ENCODE assay signal across 9 mouse cellular contexts in genomic region chr9:40390904-40391303, GRCm38 (mm10).
DNase-seq lines count a peak whose midpoint lies in the region; ATAC-seq and TF ChIP-seq lines count a peak whose summit lies in the region.
"Had no signal": no experiment of that assay in that cellular context is flagged by ENCODE, and none has a peak within 500 bp of the region (broad histone marks: within the 10 kb centered on the region; RNA-seq: fewer than 3 reads in every experiment).

No protein-coding gene starts in this region.

- DNase-seq in hindbrain, embryonic 10.5 days (ENCODE audit: low spot score), result no peak
- DNase-seq in hindbrain, embryonic 11.5 days (ENCODE audit: low spot score), result no peak
- peak; percentile 71 for DNase-seq in ES-CJ7 (ENCODE audit: low read depth, low spot score)
- DNase-seq in cerebellum, adult 8-10 months, result peak; percentile 76
- DNase-seq in liver, embryonic 14.5 days (ENCODE audit: low read depth in 3 of 3, low spot score in 3 of 3), result no peak
- no peak for DNase-seq in thymus, adult 18-20 months
- DNase-seq: liver, embryonic 13.5 days had no signal

- peak overlapping the region; percentile 45; the same call in 1 of the 2 replicates for H3K4me3 ChIP-seq in hindbrain, embryonic 10.5 days
- no peak overlapping the region for H3K4me3 ChIP-seq in hindbrain, embryonic 11.5 days (ENCODE audit: low read depth, low read length)
- H3K4me3 ChIP-seq in hindbrain, embryonic 15.5 days, result no peak overlapping the region
- no peak overlapping the region for H3K4me3 ChIP-seq in liver, embryonic 14.5 days (ENCODE audit: insufficient read depth in 1 of 2, low read depth in 2 of 2, low read length in 2 of 2)
- no peak overlapping the region for H3K4me3 ChIP-seq in stomach, embryonic 16.5 days (replicated peaks; ENCODE audit: low read length)
- H3K4me3 ChIP-seq: liver, embryonic 13.5 days had no signal

- no peaks in the 10 kb centered on the region for H3K9me3 ChIP-seq in hindbrain, embryonic 10.5 days
- no peaks in the 10 kb centered on the region for H3K9me3 ChIP-seq in hindbrain, embryonic 11.5 days (ENCODE audit: control insufficient read depth, low read length)
- H3K9me3 ChIP-seq in hindbrain, embryonic 15.5 days, result no peaks in the 10 kb centered on the region
- H3K9me3 ChIP-seq in liver, embryonic 14.5 days (ENCODE audit: control insufficient read depth, low read length), result no peaks in the 10 kb centered on the region
- H3K9me3 ChIP-seq in stomach, embryonic 16.5 days (replicated peaks; ENCODE audit: control insufficient read depth, low read length), result no peaks in the 10 kb centered on the region
- H3K9me3 ChIP-seq: liver, embryonic 13.5 days had no signal

- peak overlapping the region; percentile 87; the same call in 1 of the 2 replicates for H3K27ac ChIP-seq in hindbrain, embryonic 10.5 days
- no peak overlapping the region for H3K27ac ChIP-seq in hindbrain, embryonic 11.5 days (ENCODE audit: low read depth, low read length)
- H3K27ac ChIP-seq in hindbrain, embryonic 15.5 days (replicated peaks), result 0 out of 2 replicates have a peak overlapping the region, but pooled peaks have one; percentile 90
- H3K27ac ChIP-seq in liver, embryonic 14.5 days, result no peak overlapping the region
- H3K27ac ChIP-seq in stomach, embryonic 16.5 days (ENCODE audit: low read length), result no peak overlapping the region
- H3K27ac ChIP-seq: liver, embryonic 13.5 days had no signal

- TF ChIP-seq EP300 in liver, embryonic 14.5 days (IDR thresholded peaks at IDR 0.05; ENCODE audit: low read depth), result no peak

- ATAC-seq in hindbrain, embryonic 11.5 days (ENCODE audit: low FRiP score), result no peak
- ATAC-seq in hindbrain, embryonic 15.5 days (ENCODE audit: low FRiP score, low read depth), result no peak
- no peak for ATAC-seq in liver, embryonic 14.5 days (ENCODE audit: insufficient read depth)
- no peak for ATAC-seq in stomach, embryonic 16.5 days (ENCODE audit: insufficient read depth, low FRiP score)

- peak; percentile 28 for TF ChIP-seq CTCF in liver, embryonic 14.5 days (IDR thresholded peaks at IDR 0.05; ENCODE audit: low read depth)

- no peak overlapping the region for H3K9ac ChIP-seq in hindbrain, embryonic 11.5 days (ENCODE audit: low read depth, low read length)
- H3K9ac ChIP-seq in hindbrain, embryonic 15.5 days, result no peak overlapping the region
- H3K9ac ChIP-seq in liver, embryonic 14.5 days (replicated peaks), result no peak overlapping the region
- H3K9ac ChIP-seq in stomach, embryonic 16.5 days (ENCODE audit: low read length), result no peak overlapping the region
- H3K9ac ChIP-seq: liver, embryonic 13.5 days had no signal

- no peaks in the 10 kb centered on the region for H3K36me3 ChIP-seq in hindbrain, embryonic 10.5 days
- no peaks in the 10 kb centered on the region for H3K36me3 ChIP-seq in hindbrain, embryonic 11.5 days (ENCODE audit: control insufficient read depth, insufficient read depth, low read length)
- no peaks in the 10 kb centered on the region for H3K36me3 ChIP-seq in hindbrain, embryonic 15.5 days
- no peaks in the 10 kb centered on the region for H3K36me3 ChIP-seq in liver, embryonic 14.5 days (replicated peaks; ENCODE audit: control insufficient read depth, insufficient read depth, low read depth)
- H3K36me3 ChIP-seq in stomach, embryonic 16.5 days (ENCODE audit: control insufficient read depth, insufficient read depth, low read length), result no peaks in the 10 kb centered on the region
- H3K36me3 ChIP-seq: liver, embryonic 13.5 days had no signal

- 34% methylated on average over 8 of the region's 8 CpGs for WGBS in hindbrain, embryonic 10.5 days
- 35% methylated on average over 8 of the region's 8 CpGs for WGBS in hindbrain, embryonic 11.5 days
- 44% methylated on average over 8 of the region's 8 CpGs for WGBS in hindbrain, embryonic 15.5 days
- 41% methylated on average over 8 of the region's 8 CpGs for WGBS in liver, embryonic 14.5 days (ENCODE audit: insufficient replicate concordance)
- 42% methylated on average over 8 of the region's 8 CpGs for WGBS in stomach, embryonic 16.5 days

- H3K4me1 ChIP-seq in hindbrain, embryonic 10.5 days (replicated peaks), result peaks cover 24% of the 10 kb centered on the region
- H3K4me1 ChIP-seq in hindbrain, embryonic 11.5 days (replicated peaks; ENCODE audit: control insufficient read depth, insufficient read depth, low read length), result peaks cover 7% of the 10 kb centered on the region
- H3K4me1 ChIP-seq in hindbrain, embryonic 15.5 days (replicated peaks), result peaks cover 27% of the 10 kb centered on the region
- no peaks in the 10 kb centered on the region for H3K4me1 ChIP-seq in liver, embryonic 14.5 days (replicated peaks; ENCODE audit: control insufficient read depth in 2 of 2, insufficient read depth in 2 of 2, low read length in 1 of 2)
- H3K4me1 ChIP-seq in stomach, embryonic 16.5 days (ENCODE audit: control insufficient read depth, insufficient read depth, low read length), result peaks cover 13% of the 10 kb centered on the region

- no peaks in the 10 kb centered on the region for H3K27me3 ChIP-seq in hindbrain, embryonic 10.5 days (ENCODE audit: insufficient read depth, poor library complexity, severe bottlenecking)
- H3K27me3 ChIP-seq in hindbrain, embryonic 11.5 days (ENCODE audit: control insufficient read depth, insufficient read depth, low read length), result no peaks in the 10 kb centered on the region
- H3K27me3 ChIP-seq in hindbrain, embryonic 15.5 days, result no peaks in the 10 kb centered on the region
- H3K27me3 ChIP-seq in liver, embryonic 14.5 days (ENCODE audit: control insufficient read depth, insufficient read depth, low read length), result no peaks in the 10 kb centered on the region
- H3K27me3 ChIP-seq in stomach, embryonic 16.5 days (ENCODE audit: control insufficient read depth, insufficient read depth, low read length), result no peaks in the 10 kb centered on the region
- H3K27me3 ChIP-seq: liver, embryonic 13.5 days had no signal

- H3K4me2 ChIP-seq in hindbrain, embryonic 11.5 days (replicated peaks; ENCODE audit: low read depth, low read length), result no peak overlapping the region
- peak overlapping the region; percentile 54 for H3K4me2 ChIP-seq in hindbrain, embryonic 15.5 days
- no peak overlapping the region for H3K4me2 ChIP-seq in liver, embryonic 14.5 days (ENCODE audit: low read depth)
- 0 out of 2 replicates have a peak overlapping the region, but pooled peaks have one; percentile 11 for H3K4me2 ChIP-seq in stomach, embryonic 16.5 days (ENCODE audit: low read depth, low read length)

Comparison
In these comparisons a context has a peak if more than half of its experiments do, and no peak if none do; other contexts are left out.
1. H3K27ac ChIP-seq: peak in hindbrain, embryonic 10.5 days (single experiment) and hindbrain, embryonic 15.5 days (single experiment); none in hindbrain, embryonic 11.5 days (single experiment), liver, embryonic 14.5 days (single experiment) and stomach, embryonic 16.5 days (single experiment).
2. H3K4me2 ChIP-seq: peak in hindbrain, embryonic 15.5 days (single experiment) and stomach, embryonic 16.5 days (single experiment); none in hindbrain, embryonic 11.5 days (single experiment) and liver, embryonic 14.5 days (single experiment).
3. DNase-seq: peak in ES-CJ7 (single experiment) and cerebellum, adult 8-10 months (single experiment); none in hindbrain, embryonic 10.5 days (single experiment), hindbrain, embryonic 11.5 days (single experiment), liver, embryonic 14.5 days (0 of 3) and thymus, adult 18-20 months (0 of 2).